Mouse (Mus musculus): Measurements from ENCODE around the gene Spen.

DNA sequence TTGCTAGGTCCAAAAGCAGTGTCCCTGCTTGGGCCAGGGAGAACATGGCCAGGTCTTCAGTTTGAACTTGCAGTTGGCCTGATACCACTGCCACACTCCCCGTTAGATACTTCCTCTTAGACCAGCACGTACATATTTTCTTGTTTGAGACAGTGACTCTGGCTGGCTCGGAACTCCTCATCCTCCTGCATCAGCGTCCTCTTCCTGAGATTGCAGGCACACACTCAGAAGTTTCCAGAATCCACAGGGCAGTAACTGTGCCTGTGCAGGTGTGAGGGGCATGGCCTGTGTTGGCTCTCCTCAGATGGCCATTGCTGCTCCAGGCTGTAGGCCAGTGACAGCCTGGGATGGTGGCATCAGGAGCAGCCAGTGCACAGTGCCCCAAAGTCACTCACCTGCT lies 77.9 kb downstream of the Spen start:
- no peak for TF ChIP-seq CTCF (IDR thresholded peaks at IDR 0.05; ENCODE audit: extremely low read depth, insufficient read depth, low read length)
- no peak for TF ChIP-seq POLR2A (IDR thresholded peaks at IDR 0.05; ENCODE audit: extremely low read depth, insufficient read depth, low read length)
